Mouse (Mus musculus): Measurements from ENCODE around the gene Tm6sf1.

Tm6sf1 gene

DNA sequence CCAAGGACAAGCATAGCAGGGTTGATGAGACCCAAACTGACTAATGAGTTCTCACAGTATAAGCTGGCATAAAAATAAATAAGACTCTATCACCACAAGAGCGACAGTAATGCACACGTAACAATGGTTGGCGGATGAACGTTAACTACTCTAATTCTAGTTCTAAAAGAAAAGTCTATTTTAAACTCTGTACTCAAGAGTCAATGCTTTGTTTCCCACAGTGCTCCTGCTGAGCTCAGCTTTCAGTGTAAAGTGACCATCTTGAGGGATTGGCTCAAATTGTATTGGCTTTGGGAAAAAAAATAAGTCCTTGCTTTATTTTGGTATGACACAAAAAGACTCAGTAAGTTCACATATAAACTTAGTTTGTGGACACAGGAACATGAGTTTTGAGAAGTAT lies 26.3 kb downstream of the Tm6sf1 start:
- no peak for DNase-seq (ENCODE audit: low spot score)

- DNase-seq (ENCODE audit: low spot score), result no peak
These were observed 40.6 kb downstream of the Tm6sf1 start for GRCm38 (mm10) chr7:81899361-81899760.

- no peak for DNase-seq (ENCODE audit: low spot score)
These were observed 45.3 kb downstream of the Tm6sf1 start for GRCm38 (mm10) chr7:81904094-81904493.

DNA sequence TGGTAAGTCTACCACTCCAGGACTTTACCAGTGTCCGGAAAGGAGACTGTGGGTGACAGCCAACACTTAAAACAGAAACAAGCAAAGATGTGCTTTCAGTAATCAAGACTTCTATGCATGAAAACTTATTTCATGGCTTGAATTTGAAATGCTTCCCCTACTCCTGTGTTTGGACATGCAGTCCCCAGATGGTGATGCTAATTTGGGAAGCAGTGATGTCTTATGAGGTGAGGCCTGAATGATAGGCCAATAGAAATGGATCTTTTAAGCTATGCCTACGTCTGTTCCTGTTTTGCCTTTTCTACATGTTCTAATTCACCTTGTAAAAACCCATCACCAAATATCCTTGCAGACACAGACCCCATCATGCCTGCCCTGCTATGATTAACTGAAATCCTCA lies 46.1 kb downstream of the Tm6sf1 start:
- DNase-seq (ENCODE audit: low spot score), result no peak

DNA sequence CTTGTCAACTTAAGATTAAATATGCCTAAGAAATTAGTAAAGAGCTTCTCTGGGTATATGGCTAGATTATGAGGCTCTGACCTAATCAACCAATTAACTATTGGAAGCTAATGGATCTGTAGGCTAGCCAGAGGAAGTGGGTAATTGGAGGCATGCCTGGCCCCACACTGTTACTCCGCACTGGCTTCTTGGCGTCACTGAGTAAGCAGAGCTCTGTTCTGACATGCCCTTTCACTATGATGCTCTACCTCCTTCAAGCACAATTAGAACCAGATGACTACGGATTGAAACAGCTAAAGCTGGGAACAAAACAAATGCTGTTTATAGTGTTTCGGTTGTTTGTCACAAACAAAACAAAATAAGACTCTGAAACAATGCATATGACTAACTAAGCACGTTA lies 59.5 kb downstream of the Tm6sf1 start:
- DNase-seq (ENCODE audit: low spot score), result no peak

GRCm38 (mm10) chr7:81920314-81920713 lies 61.5 kb downstream of the Tm6sf1 start:
- DNase-seq (ENCODE audit: low spot score), result no peak

DNA sequence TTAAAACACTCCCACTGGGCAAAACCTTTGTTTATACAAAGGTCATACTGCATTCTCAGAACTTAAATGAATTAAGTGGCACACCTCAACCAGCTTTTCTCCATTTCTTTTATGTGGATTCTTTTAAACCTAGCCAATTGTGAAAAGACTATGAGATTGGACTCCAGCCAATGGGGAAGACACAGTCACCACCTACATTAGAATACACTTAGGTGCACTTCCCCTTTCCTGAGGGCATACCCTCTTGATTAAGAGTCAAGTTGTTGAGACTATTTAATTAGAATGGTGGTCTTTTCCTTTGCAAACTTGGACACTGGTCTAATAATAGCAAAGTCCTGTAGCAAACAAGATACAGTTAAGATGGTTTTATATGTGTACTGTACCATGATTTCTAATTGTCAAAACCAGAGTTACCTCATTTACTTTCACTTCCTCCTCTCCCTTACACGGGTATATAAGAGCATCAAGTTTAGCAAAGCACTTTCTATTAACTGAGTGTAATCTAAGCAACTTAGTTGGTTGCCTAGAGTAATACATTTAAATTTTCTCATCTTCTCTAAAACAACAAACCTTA lies 62.7 kb downstream of the Tm6sf1 start:
- no peak for DNase-seq (ENCODE audit: low spot score)

DNA sequence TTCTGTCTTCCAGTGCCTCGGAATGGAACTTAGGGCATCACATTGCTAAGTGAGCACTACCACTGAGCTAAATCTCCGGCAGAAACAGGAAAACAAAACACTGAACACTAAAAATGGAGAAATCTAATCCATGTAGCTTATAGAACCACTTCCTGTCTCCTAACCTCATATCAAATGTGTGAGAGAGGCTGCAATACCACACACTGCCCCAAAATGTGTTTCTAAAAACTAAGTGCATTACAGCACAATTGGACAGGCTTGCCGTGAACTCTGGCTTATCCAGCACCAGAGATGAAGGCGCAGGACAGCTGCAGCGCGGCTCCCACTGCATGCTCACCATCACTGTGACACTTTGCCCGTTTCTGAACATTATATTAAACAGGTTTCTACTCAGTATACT lies 70.2 kb downstream of the Tm6sf1 start:
- DNase-seq (ENCODE audit: low spot score), result no peak

- DNase-seq (ENCODE audit: low spot score), result no peak
These were observed 73.8 kb downstream of the Tm6sf1 start for GRCm38 (mm10) chr7:81932521-81933045.

GRCm38 (mm10) chr7:81933061-81933600 lies 74.3 kb downstream of the Tm6sf1 start:
- DNase-seq (ENCODE audit: low spot score), result no peak

- DNase-seq (ENCODE audit: low spot score), result peak; percentile 72
These were observed 74.9 kb downstream of the Tm6sf1 start for GRCm38 (mm10) chr7:81933601-81934266.

Measured in ovary, postnatal 36 days (tissue).